Mouse (Mus musculus) layer of hippocampus, postnatal 14 days (tissue): ENCODE data around the gene Trpm1. TPM values are rescaled to one million over a fixed set of nuclear protein-coding genes. Genes with fewer than 3 reads are reported as not detected.

Experiments used
- DNase-seq, 2 experiments: peaks; one replicate each; pipeline ENCODE4 v3.0.0; 2021 to 2022; ENCODE audit warnings: low spot score in 2 of 2, mixed read lengths in 1 of 2
- total RNA-seq, 2 experiments: library from RNA; stranded (reverse); gene quantifications; 2 replicates each; pipeline ENCODE4 v1.2.3; 2021

Gene Trpm1
- total RNA-seq, 2 experiments from 2014 or later = 0.07 TPM; not detected in 1

GRCm38 (mm10) chr7:64231001-64231400 is 77.4 kb downstream of the Trpm1 start:
- no peak for DNase-seq

GRCm38 (mm10) chr7:64231996-64232395 is 78.4 kb downstream of the Trpm1 start:
- DNase-seq = no peak

GRCm38 (mm10) chr7:64234310-64234820 is 80.7 kb downstream of the Trpm1 start:
- no peak for DNase-seq

DNA sequence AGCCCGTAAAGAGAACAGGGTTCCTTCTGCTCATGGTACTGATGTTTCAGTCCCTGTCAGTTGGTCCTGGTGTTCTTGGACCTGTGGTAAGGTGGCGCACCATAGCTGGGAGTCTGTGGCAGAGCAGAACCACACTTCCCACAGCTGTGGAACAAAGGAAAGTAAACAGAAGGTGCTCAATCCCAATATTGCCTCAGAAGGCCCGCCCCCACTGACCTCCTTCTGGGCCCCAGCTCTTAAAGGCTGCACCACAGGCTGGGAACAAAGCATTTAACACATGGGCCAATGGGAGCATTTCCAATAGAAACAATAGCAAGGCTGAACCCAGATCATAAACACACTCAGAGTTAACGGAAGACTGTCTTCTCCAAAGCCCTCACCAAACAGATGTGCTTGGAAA is 82.9 kb downstream of the Trpm1 start:
- no peak for DNase-seq

DNA sequence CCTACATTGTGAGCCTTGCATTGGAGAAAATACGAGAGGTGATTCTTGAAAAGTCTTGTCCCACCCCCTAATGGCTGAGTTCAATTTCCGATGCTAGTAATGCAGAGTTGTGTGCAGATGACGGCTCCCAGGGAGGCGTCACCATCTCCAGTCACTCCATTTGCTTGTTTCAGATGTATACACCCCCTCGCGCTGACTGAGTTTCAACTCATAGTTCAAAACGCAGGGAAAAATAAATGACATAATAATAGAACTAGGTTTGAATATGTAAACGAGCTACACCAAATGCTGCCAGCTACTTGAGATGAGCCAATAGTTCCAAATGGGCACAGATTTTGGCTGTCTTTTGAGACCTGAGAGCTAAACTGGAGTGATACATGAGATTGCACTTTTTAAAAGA is 84.1 kb downstream of the Trpm1 start:
- DNase-seq = no peak

GRCm38 (mm10) chr7:64238410-64239086 is 84.9 kb downstream of the Trpm1 start:
- DNase-seq = no peak

- no peak for DNase-seq
These were observed 85.6 kb downstream of the Trpm1 start for GRCm38 (mm10) chr7:64239138-64239805.

GRCm38 (mm10) chr7:64239806-64240315 is 86.2 kb downstream of the Trpm1 start:
- DNase-seq = peak; percentile 41 to 67

DNA sequence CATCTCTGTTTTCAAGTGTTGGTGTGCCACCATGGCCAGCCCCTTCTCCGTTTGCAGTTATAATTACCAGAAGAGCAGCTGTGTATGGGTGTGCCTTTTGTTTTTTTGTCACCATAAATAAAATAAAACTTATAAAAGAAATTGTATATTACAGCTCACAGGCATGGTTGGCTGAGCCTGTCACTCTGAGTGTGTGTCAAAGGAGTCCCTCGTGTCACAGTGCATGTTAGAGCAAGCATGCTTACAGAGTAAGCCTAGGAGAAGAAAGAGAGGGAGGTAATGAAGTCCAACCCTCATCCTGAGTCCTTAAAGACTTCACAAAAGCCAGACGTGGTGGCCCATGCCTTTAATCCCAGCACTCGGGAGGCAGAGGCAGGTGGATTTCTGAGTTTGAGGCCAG is 88.8 kb downstream of the Trpm1 start:
- DNase-seq = no peak

DNA sequence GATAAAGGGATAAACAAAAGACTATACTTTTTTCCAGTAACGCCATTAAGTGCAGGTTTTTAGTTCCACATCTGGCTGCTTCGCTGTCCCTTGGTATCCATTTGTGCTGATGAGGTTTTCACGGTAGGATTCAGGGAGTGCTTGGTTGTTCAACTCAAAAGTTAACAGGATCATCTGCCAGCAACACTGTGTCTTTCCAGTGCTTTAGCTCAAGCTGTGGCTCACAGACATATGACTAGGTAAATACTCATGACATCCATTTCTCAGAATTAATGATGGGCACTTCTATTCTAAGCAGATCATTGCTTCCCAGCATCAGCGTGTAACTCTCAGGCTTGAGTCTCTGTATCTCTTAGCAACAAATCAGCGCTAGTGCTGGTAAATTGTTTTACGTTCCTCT is 90.7 kb downstream of the Trpm1 start:
- no peak for DNase-seq

- DNase-seq = no peak
These were observed 93.1 kb downstream of the Trpm1 start for GRCm38 (mm10) chr7:64246713-64247112.

DNA sequence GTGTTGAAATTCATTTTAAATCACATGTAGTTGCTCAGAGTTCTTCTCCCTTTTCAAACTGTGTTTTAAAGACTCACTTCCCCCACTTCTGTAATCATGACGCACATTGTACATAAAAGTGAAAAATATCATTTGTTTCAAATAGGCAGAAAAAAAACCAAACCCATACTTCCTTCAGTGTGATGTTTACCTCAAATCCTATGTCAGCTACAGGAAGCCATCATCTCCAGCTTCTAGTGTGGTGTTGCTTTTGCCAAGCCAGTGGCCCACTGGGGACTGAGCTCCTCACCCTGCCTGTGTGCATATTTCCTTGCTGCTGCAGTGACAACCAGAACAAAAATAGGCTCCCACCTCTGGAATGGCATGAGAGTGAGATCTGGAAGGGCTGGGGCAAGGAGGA is 94.7 kb downstream of the Trpm1 start:
- no peak for DNase-seq

- no peak for DNase-seq
These were observed 96.1 kb downstream of the Trpm1 start for GRCm38 (mm10) chr7:64249715-64250114.

DNA sequence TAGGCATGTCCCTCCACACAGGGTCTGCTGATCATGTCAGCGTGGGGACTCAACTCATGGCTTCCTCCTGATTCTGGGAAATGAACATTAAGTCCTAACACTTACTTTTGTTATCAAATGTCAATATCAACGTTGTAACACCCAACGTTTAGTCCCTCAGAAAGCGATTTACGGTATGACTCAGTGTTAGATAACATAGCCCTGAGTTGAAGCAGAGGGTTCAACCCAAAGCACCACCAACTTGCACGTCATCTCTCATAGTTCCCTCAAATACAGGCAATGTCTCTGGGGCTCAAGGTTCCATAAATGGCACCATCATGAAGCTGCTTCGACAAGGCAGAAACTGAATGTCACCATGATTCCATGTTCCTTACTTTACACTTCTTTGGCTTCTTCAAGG is 96.8 kb downstream of the Trpm1 start:
- no peak for DNase-seq

- no peak for DNase-seq
These were observed 100.1 kb downstream of the Trpm1 start for GRCm38 (mm10) chr7:64253736-64254135.

- DNase-seq = no peak
These were observed 112.1 kb downstream of the Trpm1 start for GRCm38 (mm10) chr7:64265502-64266279.

- DNase-seq = no peak
These were observed 113.0 kb downstream of the Trpm1 start for GRCm38 (mm10) chr7:64266587-64266986.

DNA sequence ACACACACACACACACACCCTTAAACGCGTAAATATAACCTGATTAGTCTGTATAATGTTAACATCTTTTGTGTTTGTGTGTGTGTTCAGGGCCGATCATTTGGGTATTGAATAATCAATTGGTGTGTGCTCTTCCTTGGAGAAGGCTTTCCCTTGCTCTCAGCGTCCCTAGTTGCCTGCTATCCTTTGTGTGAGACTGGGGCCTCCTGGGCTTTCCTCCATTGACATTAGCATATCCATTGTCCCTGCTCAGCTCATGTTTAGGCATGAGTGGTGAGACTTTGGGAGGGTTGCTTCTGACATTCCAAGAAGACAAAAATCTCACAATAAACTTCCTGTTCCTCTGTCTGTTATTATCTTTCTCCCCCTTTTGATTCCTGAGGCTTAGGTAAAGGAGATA is 118.3 kb downstream of the Trpm1 start:
- peak in 1 of 2 experiments; percentile 31 for DNase-seq

GRCm38 (mm10) chr7:64275518-64275917 is 121.9 kb downstream of the Trpm1 start:
- DNase-seq = no peak

DNA sequence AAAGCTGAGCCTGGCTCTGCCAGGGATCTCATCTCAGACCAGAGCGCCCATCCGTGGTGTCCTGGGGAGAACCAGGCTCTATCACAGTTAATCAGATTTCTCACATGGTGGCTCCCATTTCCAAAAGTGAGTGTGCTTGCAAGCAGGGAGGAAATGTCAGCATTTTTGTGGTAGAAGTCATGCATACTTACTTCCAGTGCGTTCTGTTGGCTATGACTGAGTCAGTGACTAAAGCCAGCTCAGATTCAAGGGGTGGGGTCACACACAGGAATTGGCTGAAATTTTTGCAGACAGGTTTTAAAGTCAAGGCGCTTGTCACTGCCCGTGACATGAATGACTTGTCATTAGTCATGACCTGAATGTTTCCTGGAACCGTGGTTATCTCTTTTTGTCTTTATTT is 123.3 kb downstream of the Trpm1 start:
- DNase-seq = no peak

DNA sequence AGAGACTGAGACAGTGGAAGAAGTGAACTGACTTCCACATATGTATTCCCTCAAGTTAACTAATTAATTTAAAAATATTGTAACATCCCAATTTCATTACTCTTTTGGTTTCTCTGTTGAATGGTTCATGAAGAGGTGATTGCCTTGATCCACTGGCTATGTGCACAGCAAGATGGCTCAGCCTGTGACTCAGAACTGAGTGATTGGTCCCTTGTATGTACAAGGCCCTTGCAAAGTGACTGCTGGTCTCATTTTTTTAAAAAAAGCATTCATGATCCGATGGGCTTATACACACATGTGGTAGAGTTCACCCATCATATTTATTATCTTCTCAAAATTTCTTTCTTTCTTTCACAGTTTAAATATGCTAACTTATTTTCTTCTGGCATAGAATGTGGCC is 124.9 kb downstream of the Trpm1 start:
- DNase-seq = no peak

DNA sequence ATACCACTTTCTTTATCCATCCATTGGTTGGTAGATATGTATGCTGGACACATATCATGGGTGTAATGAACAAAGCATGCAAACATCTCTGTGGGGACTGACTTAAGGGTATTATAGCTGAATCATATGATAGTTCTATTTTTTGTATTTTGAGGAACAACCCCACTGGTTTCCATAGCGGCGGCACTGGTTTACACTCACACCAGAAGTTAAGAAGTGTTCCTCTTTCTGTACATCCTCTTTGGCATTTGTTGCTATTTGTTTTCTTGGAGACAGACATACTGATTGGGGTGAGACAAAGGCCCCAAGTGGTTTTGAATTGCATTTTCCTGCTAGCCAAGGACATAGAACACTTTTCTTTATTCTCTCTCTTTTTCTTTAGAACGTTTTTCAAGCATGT is 125.9 kb downstream of the Trpm1 start:
- DNase-seq = no peak
